Mouse (Mus musculus): Measurements from ENCODE around the gene Ube3c.

The Ube3c gene

DNA sequence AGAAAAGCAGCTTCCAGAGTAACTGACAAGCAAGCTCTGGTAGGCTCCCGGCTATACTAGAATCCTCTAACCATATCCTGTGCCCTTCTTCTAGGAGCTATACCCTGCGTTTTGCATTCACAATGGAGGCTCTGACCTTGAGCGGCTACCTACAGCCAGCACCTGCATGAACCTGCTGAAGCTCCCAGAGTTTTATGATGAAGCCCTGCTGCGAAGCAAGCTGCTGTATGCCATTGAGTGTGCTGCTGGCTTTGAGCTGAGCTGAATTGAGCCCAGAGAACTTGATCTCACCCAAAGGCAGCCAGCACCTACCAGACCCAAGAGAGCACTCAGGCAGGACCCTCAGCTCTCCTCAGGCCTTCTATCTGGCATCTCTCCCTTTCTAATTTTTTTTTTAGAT lies 105.3 kb downstream of the Ube3c start:
- DNase-seq (ENCODE audit: low spot score) = no peak

DNA sequence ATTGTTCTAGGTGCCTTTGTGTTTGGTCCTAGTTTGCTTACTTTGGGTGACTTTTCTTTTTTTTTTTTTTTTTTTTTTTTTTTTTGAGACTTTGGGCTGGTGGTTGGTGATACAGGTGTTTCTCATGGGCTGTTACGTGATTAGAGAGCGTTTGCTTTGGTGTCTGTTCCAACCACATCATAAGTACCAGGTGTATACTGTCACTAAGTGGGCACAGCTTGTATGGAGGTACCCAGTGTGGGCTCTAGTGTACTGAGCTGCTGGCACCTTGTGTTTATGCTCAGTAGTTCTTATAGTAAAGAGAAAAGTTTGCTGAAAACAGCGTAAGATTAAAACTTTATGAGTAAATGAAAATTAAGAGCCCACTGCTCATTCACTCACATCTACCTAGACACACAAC lies 107.4 kb downstream of the Ube3c start:
- DNase-seq (ENCODE audit: low spot score) = no peak

DNA sequence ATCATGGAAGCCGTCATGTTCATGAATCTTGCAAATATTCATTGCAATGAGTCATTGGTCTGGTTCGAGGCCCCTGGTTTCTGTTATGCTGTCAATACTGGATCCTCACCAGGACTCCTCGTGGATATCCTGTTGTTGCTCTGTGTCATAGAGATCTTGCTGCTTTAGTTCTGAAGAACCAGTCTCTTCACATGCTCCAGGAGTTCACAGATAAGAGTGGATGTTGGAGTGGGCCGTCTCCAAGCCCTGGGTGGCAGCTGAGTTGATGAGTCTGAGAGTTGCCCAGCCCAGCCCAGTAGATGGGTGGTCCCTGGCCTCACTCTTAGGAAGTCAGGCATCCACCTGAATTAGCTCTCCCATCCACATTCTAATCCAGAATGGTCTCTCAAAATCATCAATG lies 116.0 kb downstream of the Ube3c start:
- DNase-seq (ENCODE audit: low spot score) = no peak

DNA sequence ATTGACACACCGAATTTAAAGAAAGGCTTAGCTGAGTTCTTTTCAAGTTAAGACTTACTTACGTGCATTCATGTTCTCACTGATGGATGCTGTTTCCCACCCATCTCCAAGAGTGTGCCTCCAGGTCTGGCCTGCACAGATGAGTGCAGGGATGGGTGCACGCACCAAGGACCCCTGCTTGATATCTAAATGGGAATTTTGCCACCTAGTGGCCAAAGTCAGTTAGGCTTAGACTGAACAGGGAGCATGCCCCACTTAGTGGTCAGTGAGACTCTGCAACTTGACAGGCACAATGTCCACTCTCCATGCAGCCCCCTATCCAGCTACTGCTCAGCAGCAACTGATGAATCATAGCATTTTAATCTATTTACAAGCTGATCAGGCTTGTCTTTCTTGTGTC lies 118.6 kb downstream of the Ube3c start:
- peak; percentile 35 for DNase-seq (ENCODE audit: low spot score)

DNA sequence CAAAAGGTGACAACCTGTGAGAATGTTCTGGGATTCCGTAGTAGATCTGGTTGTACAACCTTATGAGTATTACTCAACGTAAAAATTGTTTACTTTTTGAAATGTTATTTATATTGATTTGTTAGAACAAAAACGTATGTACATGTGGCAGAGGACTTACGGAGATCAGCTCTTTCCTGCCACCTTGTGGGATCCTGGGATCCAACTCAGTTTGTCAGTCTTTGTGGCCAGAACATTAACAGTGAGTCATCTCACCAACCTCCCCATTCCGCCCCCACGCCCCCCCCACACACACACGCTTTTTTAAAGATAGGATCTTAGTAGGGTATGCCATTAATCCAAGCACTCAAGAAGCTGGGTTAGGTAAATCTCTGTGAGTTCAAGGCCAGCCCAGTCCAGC lies 119.3 kb downstream of the Ube3c start:
- DNase-seq (ENCODE audit: low spot score) = no peak

DNA sequence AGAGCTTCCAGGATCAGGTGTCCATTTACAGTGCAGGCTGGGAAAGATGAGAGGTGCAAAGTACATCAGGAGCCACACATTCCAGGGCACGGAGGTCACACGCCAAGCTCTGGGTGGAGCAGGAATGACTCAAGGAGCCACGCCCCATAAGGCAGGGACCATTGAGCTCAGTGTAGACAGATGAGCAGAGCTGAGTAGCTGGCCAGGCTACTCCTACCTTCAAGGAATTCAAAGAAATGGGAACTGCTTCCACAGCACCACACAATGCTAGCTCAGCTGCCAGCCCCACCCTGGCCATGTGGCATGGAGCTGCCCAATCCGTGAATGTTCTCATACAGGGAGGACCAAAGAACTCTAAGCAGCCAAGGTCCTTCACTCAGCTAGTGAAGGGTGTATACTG lies 129.5 kb downstream of the Ube3c start:
- no peak for DNase-seq (ENCODE audit: low spot score)

DNA sequence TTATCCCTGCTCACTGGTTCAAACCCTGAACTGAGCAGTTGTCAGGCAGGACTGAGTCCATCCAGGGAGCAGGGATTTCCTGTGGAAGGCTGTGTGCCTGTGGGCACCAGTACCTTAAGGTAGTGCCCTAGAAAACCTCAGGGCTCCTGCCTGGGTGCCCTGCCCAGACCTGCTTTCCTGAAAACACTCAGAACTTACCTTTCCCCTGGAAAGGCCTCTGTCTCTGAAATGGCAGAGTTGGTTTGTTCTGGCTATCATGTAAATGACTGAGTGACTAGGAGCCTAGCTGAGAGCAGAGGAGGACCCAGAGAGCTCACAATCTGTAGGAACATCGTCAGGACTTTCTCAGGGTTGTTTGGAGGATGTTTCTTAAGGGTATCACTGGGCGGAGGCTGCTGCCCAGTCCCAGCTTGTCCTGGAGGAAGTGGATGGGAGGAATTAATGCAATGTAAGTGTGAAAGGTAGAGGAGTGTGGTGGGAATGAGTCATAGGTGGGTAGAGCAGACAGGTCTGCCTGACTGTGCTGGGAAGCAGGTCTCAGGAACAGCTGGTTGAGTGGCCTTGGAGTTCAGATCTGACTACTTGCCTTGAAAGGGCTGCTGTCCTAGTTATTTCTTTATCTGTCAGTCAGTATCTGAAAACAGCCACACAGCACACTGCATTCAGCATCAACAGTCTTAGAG lies 130.6 kb downstream of the Ube3c start:
- DNase-seq (ENCODE audit: low spot score) = no peak

DNA sequence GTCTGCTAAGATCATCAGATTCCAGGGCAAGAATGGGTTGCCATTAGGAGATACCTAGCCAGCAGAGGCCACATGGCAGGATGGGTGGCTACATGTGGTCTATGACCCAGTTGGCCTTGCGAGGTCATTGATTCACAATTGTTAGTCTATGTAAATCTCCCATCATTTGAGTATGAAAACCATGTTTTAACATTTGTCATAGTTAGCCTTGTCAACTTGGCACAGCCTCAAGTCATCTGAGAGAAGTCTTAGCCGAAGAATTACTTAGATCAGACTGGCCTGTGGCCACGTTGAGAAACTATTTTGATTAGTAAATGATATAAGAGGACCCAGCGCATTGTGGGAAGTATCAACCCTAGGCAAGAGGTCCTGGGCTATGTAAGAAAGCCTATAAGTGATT lies 138.2 kb downstream of the Ube3c start:
- no peak for DNase-seq (ENCODE audit: low spot score)

DNA sequence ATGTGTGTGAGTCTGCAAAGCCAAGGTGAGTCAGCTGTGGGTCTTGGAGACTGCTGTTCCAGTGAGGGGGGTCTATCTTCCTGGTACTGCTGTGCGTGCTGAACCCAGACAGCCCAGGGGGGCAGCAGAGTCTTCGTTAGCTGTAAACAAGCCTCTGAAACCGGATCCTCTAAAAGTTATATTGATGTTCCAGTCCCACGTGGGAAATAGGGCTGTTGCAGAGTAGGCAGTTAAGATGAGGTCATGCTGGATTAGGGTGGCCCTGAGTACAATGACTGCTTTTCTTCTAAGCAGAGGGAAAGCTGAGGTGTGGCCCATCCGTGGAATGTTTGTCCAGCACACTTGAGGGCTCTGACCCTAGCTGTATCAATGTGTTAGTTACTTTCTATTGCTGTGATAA lies 139.2 kb downstream of the Ube3c start:
- no peak for DNase-seq (ENCODE audit: low spot score)

DNA sequence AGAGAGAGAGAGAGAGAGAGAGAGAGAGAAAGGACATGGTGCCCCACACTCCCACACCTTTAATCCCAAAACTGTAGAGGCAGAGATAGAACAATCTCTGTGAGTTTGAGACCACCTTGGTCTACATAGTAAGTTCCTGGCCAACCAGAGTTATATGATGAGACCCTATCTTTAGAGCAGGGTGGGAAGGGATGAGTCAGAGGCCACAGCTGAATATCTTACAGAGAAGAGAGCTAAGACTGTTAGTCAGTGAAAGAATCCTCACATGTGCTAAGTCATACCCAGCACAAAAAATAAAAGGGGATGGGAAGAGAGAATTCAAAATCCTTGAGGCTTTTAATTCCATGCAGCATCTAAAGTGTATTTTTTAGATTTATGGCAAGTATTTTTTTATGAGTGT lies 142.6 kb downstream of the Ube3c start:
- no peak for DNase-seq (ENCODE audit: low spot score)

DNA sequence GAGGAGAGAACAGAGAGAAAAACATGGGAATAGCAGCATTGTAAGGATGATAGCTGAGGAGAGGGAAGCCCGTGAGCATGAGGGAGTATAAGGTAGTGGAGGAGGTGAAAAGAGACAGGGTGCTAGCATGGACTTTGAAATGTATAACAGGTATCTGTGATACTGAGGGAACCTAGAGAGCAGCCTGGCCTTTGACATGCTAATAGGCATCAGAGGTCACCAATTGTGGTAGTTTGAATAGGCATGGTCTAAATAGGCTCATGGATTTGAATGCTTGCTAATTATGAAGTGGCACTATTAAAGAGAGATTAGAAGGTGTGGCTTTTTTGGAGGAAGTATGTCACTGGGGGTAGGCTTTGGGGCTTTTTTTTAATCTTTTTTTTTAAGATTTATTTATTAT lies 143.9 kb downstream of the Ube3c start:
- no peak for DNase-seq (ENCODE audit: low spot score)

DNA sequence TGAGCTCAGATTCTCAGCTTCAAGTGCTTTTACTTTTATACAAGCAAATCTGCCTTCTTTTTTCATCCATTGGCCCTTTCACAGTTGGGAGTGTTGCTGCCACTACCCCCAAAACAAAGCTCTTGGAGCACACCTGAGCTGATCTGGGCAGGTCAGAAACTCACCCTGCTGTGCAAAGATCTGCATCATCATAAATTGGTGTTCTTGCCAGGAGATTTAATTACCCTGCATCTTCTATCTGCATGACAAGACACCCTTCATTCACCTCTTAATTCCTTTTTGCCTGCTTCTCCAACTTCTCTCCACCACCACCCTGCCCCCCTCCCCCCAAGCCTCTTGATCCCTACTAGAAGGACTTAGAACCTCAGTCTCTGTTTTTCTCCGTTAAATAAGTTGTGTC lies 152.1 kb downstream of the Ube3c start:
- DNase-seq (ENCODE audit: low spot score) = no peak

DNA sequence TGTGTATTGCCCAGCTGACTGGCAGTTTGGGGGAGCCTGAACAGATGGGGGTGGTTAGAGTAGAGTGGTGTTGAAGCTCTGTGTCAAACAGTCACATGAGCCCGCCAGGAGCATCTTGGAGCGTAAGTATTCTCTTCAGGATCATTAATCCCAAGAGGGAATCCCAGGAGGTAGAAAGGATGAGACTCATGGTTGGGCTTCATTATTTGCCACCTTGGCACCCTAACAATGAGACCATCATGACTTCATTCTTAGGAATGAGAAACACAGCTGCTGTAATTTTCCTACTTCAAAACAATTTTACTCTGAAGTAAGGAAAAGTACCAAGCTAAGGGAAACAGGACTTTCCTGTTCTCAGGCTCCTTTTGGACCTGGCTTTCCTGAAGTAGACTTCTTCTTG lies 156.3 kb downstream of the Ube3c start:
- no peak for DNase-seq (ENCODE audit: low spot score)

Measured in ovary, postnatal 14 days (tissue).